Mouse (Mus musculus): ENCODE measurements at regions not wholly inside any gene's neighbourhood (a gene's known extent, or its start where the extent isn't known, plus 50 kb on each side); places are given as distances from the start of the nearest gene placed in this dataset.

GRCm38 (mm10) chr10:98268511-98268910, 542.0 kb upstream of the C030005K15Rik start:
- DNase-seq (ENCODE audit: low spot score in 2 of 2) = no peak

GRCm38 (mm10) chr10:98291617-98292016, 565.1 kb upstream of the C030005K15Rik start:
- no peak for DNase-seq (ENCODE audit: low spot score in 2 of 2)

- no peak for DNase-seq (ENCODE audit: low spot score in 2 of 2)
Observed at GRCm38 (mm10) chr10:98292140-98292539, 565.6 kb upstream of the C030005K15Rik start.

- DNase-seq (ENCODE audit: low spot score in 2 of 2) = no peak
Observed at GRCm38 (mm10) chr10:98305667-98306066, 579.1 kb upstream of the C030005K15Rik start.

- no peak for DNase-seq (ENCODE audit: low spot score in 2 of 2)
Observed at GRCm38 (mm10) chr10:98309667-98310066, 583.1 kb upstream of the C030005K15Rik start.

GRCm38 (mm10) chr10:98311403-98311802, 584.8 kb upstream of the C030005K15Rik start:
- no peak for DNase-seq (ENCODE audit: low spot score in 2 of 2)

- DNase-seq (ENCODE audit: low spot score in 2 of 2) = no peak
Observed at GRCm38 (mm10) chr10:98318416-98318815, 591.9 kb upstream of the C030005K15Rik start.

- DNase-seq (ENCODE audit: low spot score in 2 of 2) = no peak
Observed at GRCm38 (mm10) chr10:98323846-98324245, 590.4 kb upstream of the Atp2b1 start.

- DNase-seq (ENCODE audit: low spot score in 2 of 2) = no peak
Observed at GRCm38 (mm10) chr10:98324591-98324990, 589.6 kb upstream of the Atp2b1 start.

GRCm38 (mm10) chr10:98325720-98326119, 588.5 kb upstream of the Atp2b1 start:
- DNase-seq (ENCODE audit: low spot score in 2 of 2) = no peak

GRCm38 (mm10) chr10:98332682-98333081, 581.5 kb upstream of the Atp2b1 start:
- DNase-seq (ENCODE audit: low spot score in 2 of 2) = no peak

GRCm38 (mm10) chr10:98333411-98334067, 580.7 kb upstream of the Atp2b1 start:
- DNase-seq (ENCODE audit: low spot score in 2 of 2) = no peak

- no peak for DNase-seq (ENCODE audit: low spot score in 2 of 2)
Observed at GRCm38 (mm10) chr10:98343827-98344226, 570.4 kb upstream of the Atp2b1 start.

- peak; percentile 34 to 55 for DNase-seq (ENCODE audit: low spot score in 2 of 2)
Observed at GRCm38 (mm10) chr10:98349466-98349865, 564.7 kb upstream of the Atp2b1 start.

- no peak for DNase-seq (ENCODE audit: low spot score in 2 of 2)
Observed at GRCm38 (mm10) chr10:98350318-98350926, 563.8 kb upstream of the Atp2b1 start.

GRCm38 (mm10) chr10:98352061-98352460, 562.1 kb upstream of the Atp2b1 start:
- DNase-seq (ENCODE audit: low spot score in 2 of 2) = no peak

- no peak for DNase-seq (ENCODE audit: low spot score in 2 of 2)
Observed at GRCm38 (mm10) chr10:98354486-98354885, 559.7 kb upstream of the Atp2b1 start.

GRCm38 (mm10) chr10:98364604-98365003, 549.6 kb upstream of the Atp2b1 start:
- no peak for DNase-seq (ENCODE audit: low spot score in 2 of 2)

- no peak for DNase-seq (ENCODE audit: low spot score in 2 of 2)
Observed at GRCm38 (mm10) chr10:98372561-98372960, 541.6 kb upstream of the Atp2b1 start.

GRCm38 (mm10) chr10:98373314-98373713, 540.9 kb upstream of the Atp2b1 start:
- no peak for DNase-seq (ENCODE audit: low spot score in 2 of 2)

GRCm38 (mm10) chr10:98374684-98375083, 539.5 kb upstream of the Atp2b1 start:
- no peak for DNase-seq (ENCODE audit: low spot score in 2 of 2)

GRCm38 (mm10) chr10:98388543-98388942, 525.7 kb upstream of the Atp2b1 start:
- no peak for DNase-seq (ENCODE audit: low spot score in 2 of 2)

- DNase-seq (ENCODE audit: low spot score in 2 of 2) = peak in 1 of 2 experiments; percentile 8
Observed at GRCm38 (mm10) chr10:98399864-98400263, 514.3 kb upstream of the Atp2b1 start.
